Mouse (Mus musculus) kidney, adult 9 months (tissue): ENCODE data around the gene Ankzf1.

Experiments
- DNase-seq: peaks from one replicate; pipeline ENCODE4 v3.0.0; 2022

The Ankzf1 gene

DNA sequence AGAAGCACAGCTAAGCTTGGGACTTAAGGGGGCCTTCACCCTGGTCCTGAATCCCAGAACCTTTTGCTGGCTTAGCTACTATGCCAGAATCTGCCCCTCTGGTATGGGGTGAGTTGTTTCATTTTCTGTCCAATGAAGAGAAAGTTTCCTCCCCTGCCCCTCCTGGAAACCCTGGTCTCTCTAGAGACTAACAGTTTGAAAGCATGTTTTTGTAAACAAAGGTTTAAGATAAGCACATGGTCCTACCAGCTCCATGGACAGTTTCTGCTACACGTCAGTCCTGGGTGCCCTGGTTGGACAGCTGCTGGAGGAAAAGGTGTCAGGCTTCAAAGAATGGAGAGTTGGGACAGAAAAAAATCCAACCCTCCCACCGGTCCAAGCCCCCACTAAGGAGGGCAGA is 1.4 kb upstream of the Ankzf1 start:
- DNase-seq: no peak

DNA sequence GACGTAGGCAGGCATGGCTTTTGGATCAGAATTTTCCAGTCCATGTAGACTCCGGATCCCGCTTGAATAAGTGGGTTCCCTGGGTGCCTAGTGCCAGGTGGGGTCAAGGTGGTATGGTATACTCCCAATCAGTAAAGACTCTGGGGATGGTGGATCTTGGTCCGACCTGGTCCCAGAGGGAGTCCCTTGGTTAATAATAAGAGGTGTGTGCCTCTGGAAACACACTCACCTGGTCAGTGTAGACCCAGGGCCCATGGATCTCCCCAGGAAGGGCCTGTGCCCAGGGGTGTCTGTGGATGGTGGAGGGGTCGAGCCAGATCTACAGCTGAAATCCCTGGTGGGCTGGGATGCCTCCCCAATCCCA is 711 bp upstream of the Ankzf1 start:
- peak; percentile 30 for DNase-seq

DNA sequence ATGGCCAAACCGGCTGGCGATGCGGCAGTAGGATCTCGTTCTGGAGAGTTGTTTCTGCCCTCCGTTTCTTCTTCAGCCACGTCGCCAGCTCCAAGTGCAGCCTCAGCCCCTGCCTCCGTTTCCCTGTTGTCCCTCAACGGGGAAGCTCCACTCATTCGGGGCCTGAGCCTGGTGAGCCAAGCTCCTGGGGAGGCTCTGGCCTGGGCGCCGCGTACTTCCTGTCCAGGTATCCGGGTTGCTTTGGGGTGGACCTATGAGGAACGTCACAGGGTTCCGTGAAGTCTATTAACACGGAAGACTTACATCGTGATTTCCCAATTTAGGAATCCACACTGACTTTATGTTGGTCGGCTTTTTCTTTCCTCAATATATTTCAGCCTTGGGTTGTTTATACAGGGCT is 501 bp downstream of the Ankzf1 start:
- DNase-seq: peak; percentile 70

DNA sequence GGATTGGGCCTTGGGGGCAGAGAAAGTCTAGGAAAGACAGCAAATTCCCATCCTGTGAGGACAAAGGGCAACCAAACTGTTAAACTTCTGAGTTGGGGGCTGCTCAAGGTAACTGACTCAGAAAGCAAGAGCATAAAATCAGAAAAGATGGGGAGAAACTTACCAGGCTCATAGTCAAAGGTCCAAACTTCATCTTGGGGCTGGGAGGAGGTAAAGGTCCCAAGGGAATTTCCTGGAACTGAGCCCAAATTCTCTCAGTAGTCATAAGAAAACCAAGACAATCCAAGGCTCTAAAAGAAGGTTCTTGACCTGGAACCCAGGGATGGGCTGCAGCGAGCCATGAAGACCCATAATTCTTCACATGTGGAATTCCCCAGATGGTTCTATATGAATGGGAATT is 9.3 kb downstream of the Ankzf1 start:
- peak; percentile 86 for DNase-seq

DNA sequence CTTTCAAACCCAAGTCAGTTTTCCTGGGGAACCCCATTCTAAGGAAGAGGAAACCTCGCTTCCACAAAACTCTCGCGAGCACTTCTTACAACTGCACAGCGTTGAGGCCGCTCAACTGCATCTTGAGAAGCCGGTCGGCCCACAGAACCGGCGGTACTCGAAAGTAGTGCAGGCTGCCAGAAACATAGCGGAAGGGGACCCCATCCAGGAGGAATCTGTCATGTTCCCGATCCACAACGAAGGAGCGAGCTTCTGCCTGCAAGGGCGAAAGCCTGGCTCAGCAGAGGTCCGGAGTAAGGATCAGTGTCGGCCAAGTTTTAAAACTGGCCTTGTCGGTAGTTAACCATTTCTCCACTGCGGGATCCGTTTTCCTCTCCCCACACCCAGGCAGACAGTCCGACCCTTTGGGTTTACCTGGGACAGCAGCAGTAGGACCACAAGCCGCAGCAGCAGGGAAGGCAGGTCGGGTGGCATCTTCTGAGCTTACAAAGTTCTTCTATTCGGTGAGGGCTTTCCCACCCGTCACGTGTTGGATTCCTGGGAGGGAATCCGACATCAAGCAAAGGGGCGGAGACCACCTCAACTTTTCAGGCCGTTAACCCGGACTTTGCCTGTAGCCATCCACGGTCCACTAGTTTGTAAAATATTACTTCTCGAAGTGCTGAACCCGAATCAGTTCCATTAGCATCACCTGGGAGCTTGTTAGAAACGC is 17.2 kb downstream of the Ankzf1 start:
- peak; percentile 95 for DNase-seq

DNA sequence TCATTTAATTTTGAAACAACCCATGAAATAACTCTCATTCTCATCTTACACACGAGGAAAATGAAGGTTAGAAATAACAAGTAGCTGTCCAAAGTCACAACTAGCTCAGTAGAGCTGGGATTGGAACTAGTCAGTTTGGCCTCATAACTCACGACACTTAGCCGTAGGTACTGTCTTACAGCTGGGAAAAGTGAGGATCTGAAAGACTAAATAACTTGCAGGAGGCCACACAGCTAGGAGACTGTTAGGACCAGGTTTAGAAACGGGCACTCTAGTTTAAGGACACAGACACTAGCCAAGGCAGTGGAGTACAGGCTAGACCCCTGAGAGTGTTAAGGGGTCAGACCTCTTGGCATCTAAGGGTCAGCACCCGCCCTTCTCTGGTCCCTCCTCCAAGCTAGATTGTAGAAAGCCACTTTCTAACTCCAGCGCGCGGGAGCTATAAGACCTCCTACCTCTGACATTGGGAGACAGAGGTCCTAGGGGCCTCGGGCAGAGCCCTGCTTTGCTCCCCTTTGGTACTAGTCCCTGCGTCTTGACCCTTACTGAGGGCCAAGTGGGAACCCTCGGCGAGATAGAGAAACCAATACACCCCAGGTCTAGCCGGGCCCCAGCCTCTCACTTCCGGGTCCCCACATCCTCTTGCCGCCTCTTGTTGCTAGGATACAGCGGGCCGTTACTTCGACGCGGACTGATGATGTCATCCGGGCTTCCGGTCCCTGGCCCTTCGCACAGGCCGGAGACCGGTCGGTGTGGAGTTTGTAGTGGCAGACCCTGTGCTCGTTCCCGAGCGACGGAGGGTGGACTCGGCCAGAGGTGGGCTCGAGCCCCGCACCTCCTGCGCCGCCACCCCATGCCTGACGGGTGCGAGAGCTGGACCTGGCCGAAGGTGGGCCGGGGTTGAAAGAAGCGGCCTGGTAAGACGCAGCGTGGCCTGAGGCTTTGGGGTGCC is 18.5 kb downstream of the Ankzf1 start, which contains the start of the genes Glb1l and Stk16:
Gene Glb1l (minus strand): TSS at position 678 of the 952 bp plus-strand sequence.
Gene Stk16 (plus strand): TSS at position 703 of the 952 bp plus-strand sequence.
- peak; percentile 97 for DNase-seq

DNA sequence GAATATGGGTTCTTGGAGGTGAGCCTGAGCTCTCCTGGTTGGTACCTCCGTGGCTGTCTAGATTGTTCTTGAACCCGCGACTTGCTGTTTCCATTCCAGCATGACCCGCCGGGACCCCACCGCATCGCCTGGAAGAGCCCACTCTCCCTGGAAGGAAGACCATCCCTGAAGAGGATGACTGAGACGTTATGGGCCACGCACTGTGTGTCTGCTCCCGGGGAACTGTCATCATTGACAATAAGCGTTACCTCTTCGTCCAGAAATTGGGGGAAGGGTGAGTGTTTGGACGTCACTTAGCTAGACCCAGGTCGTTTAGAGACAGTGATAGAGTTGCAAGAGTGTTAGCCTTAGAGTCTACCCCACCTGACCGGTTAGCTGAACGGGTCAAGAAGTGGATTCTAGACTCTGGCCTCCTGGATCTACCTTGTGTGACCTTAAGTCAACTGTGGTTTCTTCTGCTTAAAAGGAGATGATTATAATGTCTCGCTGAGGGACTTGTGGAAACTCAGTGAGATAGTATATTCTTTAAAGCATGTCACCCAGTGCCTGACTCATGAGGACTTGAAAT is 19.3 kb downstream of the Ankzf1 start:
- DNase-seq: peak; percentile 61

DNA sequence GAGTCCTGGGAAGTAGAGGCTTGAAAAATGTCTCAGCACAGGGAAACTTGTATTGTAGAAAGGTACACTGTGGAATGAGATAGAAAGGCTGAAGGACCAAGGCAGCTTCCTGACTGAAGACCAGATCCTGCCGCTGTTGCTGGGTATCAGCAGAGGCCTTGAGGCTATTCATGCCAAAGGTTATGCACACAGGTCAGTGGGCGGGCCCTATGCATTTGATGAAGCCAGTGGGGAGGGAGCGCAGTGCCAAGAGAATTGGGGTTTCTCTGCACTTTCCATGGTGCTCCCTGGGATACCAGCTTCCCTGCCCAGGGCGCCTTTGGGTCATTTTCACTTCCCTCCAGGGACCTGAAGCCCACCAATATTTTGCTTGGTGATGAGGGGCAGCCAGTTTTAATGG is 20.6 kb downstream of the Ankzf1 start:
- peak; percentile 38 for DNase-seq

DNA sequence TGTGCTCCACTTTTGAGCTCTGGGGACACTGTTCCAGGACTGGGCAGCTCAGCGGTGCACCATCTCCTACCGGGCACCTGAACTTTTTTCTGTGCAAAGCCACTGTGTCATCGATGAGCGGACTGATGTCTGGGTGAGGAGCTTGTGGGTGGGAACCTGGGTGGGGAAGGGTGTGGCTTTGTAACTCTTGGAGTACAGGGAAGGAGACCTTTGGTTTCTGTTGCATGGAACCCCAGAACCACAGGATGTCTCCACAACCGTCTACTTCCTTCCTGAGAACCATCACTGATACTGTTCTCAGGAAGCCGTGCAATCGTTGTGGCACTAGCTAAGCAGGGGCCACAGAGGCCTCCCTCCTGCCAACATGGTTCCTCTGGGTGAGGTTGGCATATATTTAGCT is 21.1 kb downstream of the Ankzf1 start:
- no peak for DNase-seq

DNA sequence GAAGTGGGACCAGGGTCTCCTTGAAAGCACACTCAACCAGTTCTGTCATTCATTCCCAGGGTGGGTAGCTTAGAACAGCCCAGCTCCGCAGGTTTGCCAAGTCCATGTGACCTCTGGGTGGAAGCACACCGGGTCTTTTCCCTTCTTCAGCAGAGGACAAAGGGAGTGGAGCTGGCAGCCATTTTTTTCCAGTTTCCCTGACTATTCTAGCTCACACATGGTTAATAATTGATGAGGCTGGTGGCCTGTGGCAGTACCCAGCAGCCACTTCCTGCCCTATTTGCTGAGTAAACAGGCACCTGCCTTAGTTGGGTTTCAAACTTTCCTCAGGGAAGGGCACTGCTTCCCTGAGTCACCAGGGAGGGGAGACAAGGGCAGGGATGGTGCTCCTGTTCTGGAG is 22.5 kb downstream of the Ankzf1 start:
- DNase-seq: peak; percentile 98

DNA sequence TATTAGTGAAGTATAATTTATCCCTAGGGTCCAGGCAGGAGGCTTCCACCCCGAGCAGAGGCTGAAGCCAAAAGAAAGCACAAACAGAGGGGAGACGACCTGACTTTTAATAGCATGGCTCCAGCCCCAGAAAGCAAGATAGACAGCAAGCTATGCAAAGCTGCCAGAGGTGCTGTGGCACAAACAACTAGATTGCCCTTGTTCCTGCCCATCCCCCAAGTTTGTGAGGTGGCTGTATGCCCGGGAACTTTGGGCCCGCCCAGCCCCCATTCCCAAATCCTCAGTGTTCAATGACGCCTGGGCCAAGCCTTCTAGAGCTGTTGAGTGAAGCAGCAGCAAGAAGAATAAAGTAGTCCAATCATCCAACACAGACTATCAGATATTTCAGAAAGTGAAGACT is 22.9 kb downstream of the Ankzf1 start:
- peak; percentile 91 for DNase-seq

DNA sequence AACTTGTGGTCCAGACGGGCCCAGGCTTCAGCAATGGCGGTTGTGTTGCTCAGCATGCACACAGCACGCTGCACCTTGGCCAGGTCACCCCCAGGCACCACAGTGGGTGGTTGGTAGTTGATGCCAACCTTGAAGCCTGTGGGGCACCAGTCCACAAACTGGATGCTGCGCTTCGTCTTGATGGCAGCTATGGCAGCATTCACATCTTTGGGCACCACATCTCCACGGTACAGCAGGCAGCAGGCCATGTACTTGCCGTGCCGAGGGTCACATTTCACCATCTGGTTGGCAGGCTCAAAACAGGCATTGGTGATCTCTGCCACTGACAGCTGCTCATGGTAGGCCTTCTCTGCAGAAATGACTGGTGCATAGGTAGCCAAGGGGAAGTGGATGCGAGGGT is 23.8 kb downstream of the Ankzf1 start:
- DNase-seq: peak; percentile 37

DNA sequence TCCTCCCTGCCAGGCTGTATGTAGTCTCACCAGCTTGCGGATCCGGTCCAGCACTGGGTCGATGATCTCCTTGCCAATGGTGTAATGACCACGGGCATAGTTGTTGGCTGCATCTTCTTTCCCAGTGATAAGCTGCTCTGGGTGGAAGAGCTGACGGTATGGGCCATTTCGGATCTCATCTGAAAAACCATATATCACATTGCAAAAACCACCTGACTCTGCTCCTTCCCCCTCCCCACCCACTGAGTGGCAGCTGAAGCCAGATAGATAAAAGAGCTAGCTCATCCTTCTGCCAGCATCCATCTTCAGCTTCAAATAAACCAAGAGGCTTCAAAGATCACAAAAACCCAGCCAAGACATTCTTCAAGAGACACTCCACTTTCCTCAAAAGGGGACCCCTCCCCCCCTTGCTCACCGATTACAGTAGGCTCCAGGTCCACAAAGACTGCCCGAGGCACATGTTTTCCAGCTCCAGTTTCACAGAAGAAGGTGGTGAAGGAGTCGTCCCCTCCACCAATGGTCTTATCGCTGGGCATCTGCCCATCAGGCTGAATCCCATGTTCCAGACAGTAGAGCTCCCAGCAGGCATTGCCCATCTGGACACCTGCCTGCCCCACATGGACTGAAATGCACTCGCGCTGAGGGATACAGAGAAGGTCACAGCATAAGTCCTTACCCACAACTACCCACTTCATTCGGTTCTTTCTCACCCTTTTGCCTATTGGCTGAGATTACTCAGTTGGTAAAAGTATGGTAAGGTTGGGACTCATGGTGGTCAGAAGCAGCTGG is 25.0 kb downstream of the Ankzf1 start:
- DNase-seq: peak; percentile 60

DNA sequence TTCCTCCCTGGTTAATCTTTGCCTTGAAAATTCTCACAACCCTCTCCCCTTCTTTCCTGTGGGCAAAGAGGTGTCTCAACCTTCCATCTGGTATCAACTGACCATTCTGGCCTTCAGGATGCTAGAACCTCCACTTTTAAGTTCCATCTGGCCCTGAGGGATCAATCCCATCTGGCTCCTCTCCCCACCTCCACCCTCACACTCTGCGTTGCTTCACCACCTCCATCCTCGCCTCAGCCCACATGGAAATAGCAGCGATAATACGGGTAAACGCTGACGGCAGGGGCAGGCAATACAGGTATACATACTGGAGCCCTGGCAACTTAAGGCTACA is 25.9 kb downstream of the Ankzf1 start:
- no peak for DNase-seq

DNA sequence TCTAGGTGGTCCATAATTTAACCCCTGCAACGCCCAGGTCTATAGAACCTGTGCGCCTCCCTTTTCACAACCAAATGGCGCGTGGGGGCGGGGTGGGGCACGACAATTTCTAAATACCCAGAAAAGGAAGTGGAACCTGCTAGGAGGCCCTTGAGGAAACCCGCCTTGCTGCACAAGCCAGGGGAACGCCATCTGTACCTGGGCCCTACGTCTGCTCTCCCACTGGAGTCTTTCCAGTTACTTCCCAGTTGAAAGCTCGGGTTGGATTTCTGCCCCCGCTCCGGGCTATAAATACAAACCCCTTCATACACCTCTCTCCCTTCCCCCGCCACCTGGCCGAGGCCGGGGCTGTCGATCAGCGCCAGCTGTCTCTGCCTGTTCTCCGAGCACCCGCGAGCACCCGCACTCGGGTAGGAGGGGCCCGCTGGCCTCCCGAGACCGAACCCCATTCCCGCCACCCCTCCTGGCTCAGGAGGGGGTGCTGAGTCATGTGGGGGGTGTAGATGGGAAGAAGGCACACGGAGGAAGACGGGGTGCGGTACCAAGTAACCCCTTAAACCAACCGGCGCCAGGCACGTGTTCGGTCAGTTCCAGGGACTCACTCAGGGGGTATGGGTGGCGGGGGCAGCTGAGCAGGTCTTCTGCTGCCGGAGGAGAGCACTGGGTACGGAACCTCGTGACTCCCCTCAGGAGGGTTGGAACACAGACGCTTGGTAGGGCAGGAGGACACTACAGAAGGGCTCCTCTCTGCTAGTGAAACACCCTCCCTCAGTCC is 26.5 kb downstream of the Ankzf1 start:
- peak; percentile 48 for DNase-seq

DNA sequence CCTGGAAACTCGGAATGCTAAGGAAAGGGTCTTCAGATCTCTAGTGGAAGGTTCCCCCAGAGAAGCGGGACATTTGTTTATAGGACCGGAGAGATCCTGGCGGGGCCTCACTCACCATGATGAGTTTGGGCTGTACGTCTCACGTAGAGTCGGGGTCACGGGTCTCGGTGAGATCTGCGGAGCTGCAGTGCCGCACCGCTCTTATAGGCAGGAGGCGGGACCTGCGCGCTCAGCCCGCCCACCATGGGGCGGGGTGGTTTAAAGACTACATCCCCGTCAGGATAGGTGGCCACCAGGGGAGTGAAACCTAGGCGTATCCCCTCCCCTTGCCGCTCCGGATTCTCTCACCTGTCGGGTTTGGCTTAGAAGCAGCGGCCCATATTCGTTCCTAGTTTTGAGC is 27.1 kb downstream of the Ankzf1 start:
- DNase-seq: peak; percentile 98

DNA sequence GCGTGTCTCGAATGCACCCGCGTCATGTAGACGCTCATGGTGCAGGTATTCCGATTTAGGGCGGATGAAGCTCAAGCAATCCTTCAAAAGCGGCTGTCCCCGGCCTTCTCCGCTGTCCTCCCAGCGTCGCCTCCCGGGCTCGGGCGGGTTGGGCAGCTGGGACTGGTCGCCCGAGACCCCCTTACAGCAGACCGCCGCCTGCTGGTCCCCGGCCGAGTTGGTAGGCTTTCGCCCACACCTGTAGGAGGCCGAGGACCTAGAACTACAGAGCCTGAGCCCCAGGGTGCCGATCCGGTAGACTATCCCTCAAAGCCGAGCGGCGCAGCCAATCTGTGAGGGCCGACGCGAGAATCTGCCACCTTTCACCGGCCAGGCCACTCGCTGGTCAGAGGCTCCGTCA is 27.6 kb downstream of the Ankzf1 start, which contains the start of gene Tuba4a:
Gene Tuba4a (minus strand): TSS at position 335 of the 400 bp plus-strand sequence.
- DNase-seq: no peak

DNA sequence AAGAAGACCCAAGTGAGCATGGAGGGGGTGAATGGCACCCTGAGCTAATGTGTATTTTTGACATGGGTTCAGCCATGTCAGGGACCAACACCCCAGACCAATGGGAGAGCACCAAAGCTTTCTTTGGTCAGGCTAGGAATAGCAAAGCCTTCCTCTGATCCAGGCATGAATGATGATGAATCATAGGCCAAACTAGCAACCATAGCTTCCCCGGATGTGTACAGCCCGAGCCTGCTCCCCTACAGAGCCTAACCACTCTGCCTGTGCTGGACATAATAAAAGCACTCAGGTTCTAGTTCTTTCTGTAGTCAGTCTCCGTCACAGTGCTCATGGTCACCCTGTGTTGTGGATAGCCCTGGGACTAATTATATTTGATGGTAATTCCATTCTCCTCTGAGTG is 29.6 kb downstream of the Ankzf1 start:
- DNase-seq: no peak

DNA sequence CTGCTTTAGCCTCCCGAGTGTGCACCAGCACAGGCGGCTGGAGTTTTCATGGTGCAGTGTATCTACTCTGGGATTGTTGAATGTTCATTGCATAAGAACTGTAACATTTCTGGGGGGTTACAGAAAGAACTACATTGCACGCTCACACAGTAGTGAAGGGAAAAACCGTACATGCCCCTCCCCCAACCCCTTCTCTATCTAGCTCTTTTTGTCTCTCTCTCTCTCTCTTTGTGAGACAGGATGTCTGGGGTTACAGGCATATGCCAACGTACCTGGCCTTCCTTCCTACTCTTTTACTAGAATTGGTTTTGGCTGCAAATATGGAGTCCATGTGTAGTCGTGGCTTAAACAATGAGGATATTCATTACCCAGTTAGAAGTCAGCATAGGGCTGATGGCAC is 31.0 kb downstream of the Ankzf1 start:
- no peak for DNase-seq

DNA sequence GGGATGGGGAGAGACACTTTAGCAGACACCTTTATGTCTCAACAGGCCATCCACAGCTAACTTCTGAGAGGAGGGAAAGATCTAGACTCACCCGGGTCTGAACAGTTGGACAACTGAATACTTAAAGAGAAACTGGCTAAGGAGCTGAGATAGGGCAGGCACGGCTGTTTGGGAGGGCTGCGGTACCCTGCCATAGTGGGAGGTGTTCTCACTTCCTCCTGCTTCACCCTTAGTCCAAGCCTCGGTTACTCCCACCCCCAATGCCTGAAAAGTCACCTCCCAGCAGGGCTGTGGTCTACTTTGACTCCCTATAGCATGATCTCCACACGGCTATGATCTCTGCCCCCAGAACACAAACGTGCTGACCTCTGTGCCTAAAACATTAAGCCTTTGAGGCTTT is 31.6 kb downstream of the Ankzf1 start:
- DNase-seq: no peak

DNA sequence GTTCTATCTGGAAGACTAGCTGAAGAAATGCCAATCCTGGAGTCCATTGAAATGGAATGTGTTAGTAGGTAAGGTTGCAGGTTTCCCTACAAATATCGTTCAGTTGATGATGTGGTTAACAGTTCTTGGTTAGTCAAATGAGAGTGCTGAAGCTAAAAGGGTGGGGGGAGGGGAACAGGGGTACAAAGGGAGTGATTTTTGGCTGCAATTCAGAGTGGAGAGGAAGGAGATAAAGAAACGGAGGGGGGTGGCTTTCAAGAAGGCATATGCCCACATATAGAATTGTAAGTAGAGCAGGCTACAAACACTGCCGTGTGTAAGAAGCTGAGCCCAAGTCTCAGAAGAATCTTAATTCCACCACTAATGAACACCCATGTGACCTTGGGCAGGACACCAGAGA is 33.5 kb downstream of the Ankzf1 start:
- no peak for DNase-seq

DNA sequence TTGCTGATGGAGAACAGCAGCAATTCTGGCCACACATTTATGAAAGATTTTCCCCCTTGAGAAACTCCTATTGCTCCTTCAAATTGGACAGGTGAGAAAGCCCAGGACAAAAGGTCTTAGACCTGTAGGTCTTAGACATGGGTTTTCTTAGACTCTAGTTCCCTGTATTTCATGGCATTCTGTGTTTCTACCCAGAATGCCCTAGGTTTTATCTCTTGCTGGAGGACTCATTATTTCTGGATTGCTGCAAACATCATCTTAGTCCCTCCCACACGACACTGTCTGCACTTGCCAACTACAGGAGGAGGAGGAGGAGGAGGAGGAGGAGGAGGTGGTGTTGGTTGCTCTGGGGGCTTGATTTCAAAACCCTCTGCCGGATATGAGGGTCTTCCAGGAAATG is 34.2 kb downstream of the Ankzf1 start:
- DNase-seq: no peak
